Mouse (Mus musculus) intestine, embryonic 16.5 days (tissue): ENCODE measurements around the gene Camsap2. TPM values are rescaled to one million over a fixed set of nuclear protein-coding genes. Genes with fewer than 3 reads are reported as not detected.

ENCODE experiments used
- ATAC-seq: fragments of 200-750 bp; cut with Nextera tagmentation; 2 replicates; pipeline ENCODE4 v1.8.0; 2017; ENCODE audit warnings: moderate TSS enrichment, moderate library complexity
- H3K27ac ChIP-seq: fragments of 300-500 bp; sonication (generic); 2 replicates; pipeline ENCODE4 v1.5.1; 2014; ENCODE audit warnings: mild to moderate bottlenecking, low read length
- H3K27me3 ChIP-seq: fragments of 300-500 bp; sonication (generic); replicated peaks from 2 replicates; pipeline ENCODE4 v1.6.1; 2014; ENCODE audit warnings: low read length, control low read depth, mixed read lengths; ENCODE audit not compliant: control insufficient read depth, insufficient read depth
- H3K36me3 ChIP-seq: fragments of 300-500 bp; sonication (generic); 2 replicates; pipeline ENCODE4 v1.6.1; 2014; ENCODE audit warnings: low read length, control low read depth; ENCODE audit not compliant: control insufficient read depth, insufficient read depth
- H3K4me1 ChIP-seq: fragments of 300-500 bp; sonication (generic); 2 replicates; pipeline ENCODE4 v1.6.1; 2014; ENCODE audit warnings: low read length, control low read depth, mixed read lengths; ENCODE audit not compliant: control insufficient read depth, insufficient read depth
- H3K4me2 ChIP-seq: fragments of 300-500 bp; sonication (generic); 2 replicates; pipeline ENCODE4 v1.6.1; 2014; ENCODE audit warnings: low read depth, low read length, control low read depth
- H3K4me3 ChIP-seq: fragments of 300-500 bp; sonication (generic); 2 replicates; pipeline ENCODE4 v1.5.1; 2014; ENCODE audit warnings: mild to moderate bottlenecking, low read length
- H3K9ac ChIP-seq: fragments of 300-500 bp; sonication (generic); 2 replicates; pipeline ENCODE4 v1.6.1; 2014; ENCODE audit warnings: low read depth, low read length
- H3K9me3 ChIP-seq: fragments of 300-500 bp; sonication (generic); 2 replicates; pipeline ENCODE4 v1.6.1; 2016; ENCODE audit warnings: low read length, control low read depth; ENCODE audit not compliant: control insufficient read depth
- WGBS: fragments of 180-500 bp; shearing (Covaris S2); extraction: QIAGEN DNeasy Blood & Tissue Kit; methylation state at CpG from one replicate; pipeline ENCODE4 v1.1.7; 2014; 5-methylcytosine and 5-hydroxymethylcytosine counted together
- polyA plus RNA-seq: library from polyadenylated mRNA; unstranded; fragments of >200 nt; fragmentation: Nextera tagmentation; extraction: Ambion mirVana; gene quantifications from 2 replicates; pipeline ENCODE4 v1.2.1, GENCODE M21; 2015

Camsap2 gene
- polyA plus RNA-seq, 1 experiment from 2014 or later = 3.9 TPM

DNA sequence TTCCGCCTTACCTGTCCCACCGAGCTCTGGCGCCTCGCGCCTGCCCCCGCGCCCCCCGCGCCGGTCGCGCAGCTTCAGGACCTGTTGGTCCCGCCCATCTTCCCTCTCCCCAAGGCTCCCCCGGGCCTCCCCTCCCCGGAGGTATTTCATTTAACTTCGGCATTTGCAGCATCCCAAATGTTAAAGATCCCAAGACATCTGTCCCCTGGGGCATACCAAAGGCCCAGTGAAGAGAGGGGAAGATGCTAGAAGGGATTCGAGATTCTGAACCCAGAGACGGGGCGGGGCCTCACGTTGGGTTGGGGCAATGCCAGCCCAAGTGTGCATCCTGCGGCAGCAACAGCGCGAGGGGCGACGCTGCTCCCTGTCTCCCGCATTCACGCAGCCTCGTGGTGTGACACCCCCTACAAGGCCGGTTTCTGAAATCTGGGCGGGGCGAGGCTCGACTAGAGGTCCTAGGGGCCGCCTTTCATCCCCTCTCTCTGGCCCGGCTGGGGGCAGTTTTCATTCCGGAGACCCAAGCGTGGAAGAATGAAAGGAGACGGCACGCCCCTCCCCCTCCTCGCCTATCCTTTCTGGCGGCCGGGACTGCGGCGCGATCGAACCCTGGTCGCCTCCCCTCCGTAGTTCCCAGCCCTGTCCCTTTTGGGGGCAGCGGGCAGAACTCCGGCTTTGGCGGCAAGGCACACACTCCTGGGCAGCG is 111.9 kb downstream of the Camsap2 start, which contains the start of gene Inava:
Gene Inava (minus strand): TSS at position 373 of the 703 bp plus-strand sequence.
- H3K36me3 ChIP-seq = no peaks in the 10 kb centered on the region
- H3K4me3 ChIP-seq = peak within 1 kb of the TSS; percentile 68
- peak within 1 kb of the TSS; percentile 58; the same call in 1 of the 2 replicates for H3K27ac ChIP-seq
- peak; percentile 45 for ATAC-seq
- peak within 1 kb of the TSS; percentile 75 for H3K9ac ChIP-seq
- peaks cover 22% of the 10 kb centered on the region for H3K4me1 ChIP-seq
- no peaks in the 10 kb centered on the region for H3K9me3 ChIP-seq
- H3K4me2 ChIP-seq = peak within 1 kb of the TSS; percentile 88
- under 1% methylated on average over 48 of the region's 51 CpGs for WGBS
- no peaks in the 10 kb centered on the region for H3K27me3 ChIP-seq

DNA sequence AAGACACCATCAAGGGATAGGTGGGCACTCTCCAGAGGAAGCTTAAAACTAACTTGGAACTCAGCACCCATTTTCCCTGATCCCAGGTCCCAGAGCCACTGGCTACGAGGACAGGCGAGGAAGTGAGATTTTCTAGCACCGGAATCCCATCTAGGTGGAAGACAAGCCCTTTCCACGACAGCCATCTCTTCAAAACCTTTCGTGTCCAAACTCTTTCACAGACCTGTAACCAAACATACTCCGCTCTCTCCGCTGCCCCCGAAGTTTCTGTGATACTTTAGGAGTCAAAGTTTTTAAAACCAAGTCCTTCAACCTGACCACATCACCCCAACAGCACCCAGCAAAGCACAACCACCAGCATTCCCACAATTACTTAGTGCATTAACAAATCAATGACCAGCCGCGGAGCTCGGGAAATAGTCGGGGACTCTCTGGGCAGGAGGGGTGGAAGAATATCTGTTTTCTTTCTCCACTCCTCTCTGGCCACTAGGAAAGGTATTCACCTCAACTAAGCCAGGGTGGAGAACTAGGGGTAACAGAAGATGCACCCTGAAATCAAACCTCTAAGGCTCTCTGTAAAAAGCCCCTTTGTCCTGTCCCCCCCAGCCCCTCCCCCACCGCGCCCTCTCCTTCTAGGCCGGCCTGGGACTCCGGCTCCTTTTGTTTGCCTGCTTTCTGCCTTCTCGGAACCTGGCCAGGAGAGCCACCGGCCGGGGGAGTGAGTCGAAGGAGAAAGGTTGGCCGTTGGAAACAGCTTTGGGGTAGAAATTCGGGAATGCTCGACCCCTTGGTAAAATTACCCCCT is 112.7 kb downstream of the Camsap2 start:
- no peak for ATAC-seq
- H3K36me3 ChIP-seq = no peaks in the 10 kb centered on the region
- H3K27me3 ChIP-seq = no peaks in the 10 kb centered on the region
- WGBS = 3% methylated on average over 23 of the region's 23 CpGs
- peak overlapping the region; percentile 21; the same call in 1 of the 2 replicates for H3K27ac ChIP-seq
- H3K4me1 ChIP-seq = peaks cover 26% of the 10 kb centered on the region
- H3K4me3 ChIP-seq = peak overlapping the region; percentile 68
- H3K9me3 ChIP-seq = no peaks in the 10 kb centered on the region
- peak overlapping the region; percentile 75 for H3K9ac ChIP-seq
- H3K4me2 ChIP-seq = peak overlapping the region; percentile 88

DNA sequence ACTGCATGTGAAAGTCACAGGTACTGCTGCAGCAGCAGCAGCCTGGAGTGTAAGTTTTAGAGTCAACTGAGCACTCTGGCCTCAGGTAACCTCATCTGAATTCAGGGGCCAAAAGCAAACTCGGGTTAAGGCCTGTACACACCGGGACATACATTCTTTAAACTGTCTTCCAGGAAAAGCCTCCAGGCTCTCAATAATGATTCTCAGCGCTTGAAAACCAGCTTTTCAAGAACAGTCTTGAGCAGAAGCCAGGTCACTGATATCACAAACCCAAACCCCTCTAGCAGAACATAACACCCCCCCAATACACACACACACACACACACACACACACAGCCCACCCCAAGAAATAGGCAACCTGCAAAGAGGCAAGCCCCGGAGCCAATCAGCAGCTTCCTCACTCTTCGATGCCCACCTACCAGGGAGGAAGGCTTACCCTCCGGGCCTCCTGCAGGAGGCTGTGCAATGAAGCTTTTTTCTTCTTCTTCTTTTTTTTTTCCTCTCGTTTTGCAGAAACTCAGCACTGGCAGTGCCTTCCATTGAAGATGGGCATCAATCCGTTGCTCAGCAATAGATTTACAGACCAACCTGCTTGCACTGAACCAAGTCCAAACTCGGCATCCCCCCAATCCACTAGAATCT is 113.5 kb downstream of the Camsap2 start:
- H3K4me1 ChIP-seq = peaks cover 34% of the 10 kb centered on the region
- 8% methylated on average over 9 of the region's 9 CpGs for WGBS
- peak overlapping the region; percentile 88 for H3K4me2 ChIP-seq
- no peak for ATAC-seq
- peak overlapping the region; percentile 76 for H3K27ac ChIP-seq
- H3K4me3 ChIP-seq = peak overlapping the region; percentile 68
- H3K36me3 ChIP-seq = no peaks in the 10 kb centered on the region
- H3K9ac ChIP-seq = peak overlapping the region; percentile 75; the same call in 1 of the 2 replicates
- no peaks in the 10 kb centered on the region for H3K9me3 ChIP-seq
- H3K27me3 ChIP-seq = no peaks in the 10 kb centered on the region

DNA sequence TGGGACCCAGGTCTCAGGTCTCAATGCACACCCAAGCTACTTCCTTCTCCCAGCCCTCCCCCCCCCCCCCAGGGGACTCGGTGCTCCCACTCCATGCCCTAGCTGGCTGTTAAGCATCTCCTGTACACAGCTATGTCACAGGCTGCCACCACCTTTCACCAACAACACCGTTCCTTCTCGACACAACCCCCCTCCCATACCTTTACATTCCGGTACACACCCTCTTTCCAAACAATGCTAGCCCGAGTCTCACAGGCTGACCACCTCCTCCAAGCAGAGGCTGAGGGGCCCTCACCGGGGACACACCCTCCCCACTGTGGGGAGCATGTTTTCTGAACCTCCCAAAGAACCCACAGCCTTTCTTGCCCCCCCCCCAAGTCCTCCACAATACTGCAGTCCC is 114.3 kb downstream of the Camsap2 start:
- Histone ChIP-seq H3K9ac (peak overlapping the region; percentile 43), H3K27me3 (no peaks in the 10 kb centered on the region), H3K36me3 (no peaks in the 10 kb centered on the region), H3K4me1 (peaks cover 42% of the 10 kb centered on the region), H3K4me2 (peak overlapping the region; percentile 88), H3K9me3 (no peaks in the 10 kb centered on the region), H3K4me3 (peak overlapping the region; percentile 68), H3K27ac (peak overlapping the region; percentile 97)
- 10% methylated on average over 6 of the region's 6 CpGs for WGBS
- 0 out of 2 replicates have a peak, but pooled peaks have one; percentile 5 for ATAC-seq

DNA sequence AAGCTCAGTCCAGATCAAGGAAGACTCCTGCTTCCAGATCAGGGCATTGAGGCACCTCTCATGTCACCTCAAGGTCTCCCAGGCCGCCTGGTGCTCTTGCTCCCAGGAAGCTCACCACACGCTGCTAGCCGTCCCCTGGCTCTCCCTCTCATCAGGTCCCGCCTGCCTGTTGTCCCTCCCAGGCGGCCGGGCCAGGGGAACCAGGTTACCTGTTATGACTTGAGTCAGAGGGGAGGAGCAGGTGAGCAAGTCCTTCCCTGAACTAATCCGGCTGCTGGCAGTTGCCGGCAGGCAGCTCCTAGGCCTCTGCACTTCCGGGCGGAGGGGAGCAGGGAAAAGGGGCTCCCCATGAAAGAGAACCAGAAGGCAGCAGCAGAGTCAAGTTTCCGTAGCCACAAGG is 115.7 kb downstream of the Camsap2 start:
- Histone ChIP-seq H3K9ac (peak overlapping the region; percentile 69), H3K4me3 (peak overlapping the region; percentile 68), H3K36me3 (no peaks in the 10 kb centered on the region), H3K9me3 (no peaks in the 10 kb centered on the region), H3K27me3 (no peaks in the 10 kb centered on the region), H3K4me2 (peak overlapping the region; percentile 88), H3K4me1 (peaks cover 48% of the 10 kb centered on the region), H3K27ac (peak overlapping the region; percentile 97)
- ATAC-seq = peak; percentile 56
- WGBS = 27% methylated on average over 11 of the region's 11 CpGs

DNA sequence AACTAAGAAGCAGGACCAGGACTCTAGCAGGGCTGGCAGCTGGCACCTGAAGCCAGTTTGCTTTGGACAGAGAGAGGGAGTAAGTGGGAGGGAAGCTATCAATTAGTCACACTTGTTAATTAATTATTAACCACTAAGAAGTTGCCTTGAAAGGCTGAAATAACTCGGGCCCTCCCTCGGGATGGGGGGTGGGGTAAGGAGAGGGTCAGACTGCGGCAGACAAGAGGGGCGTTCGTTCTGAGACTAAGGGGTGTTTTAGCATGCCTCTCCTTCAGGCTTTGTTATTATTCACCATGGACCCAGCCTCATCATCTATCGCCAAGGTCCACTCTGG is 116.9 kb downstream of the Camsap2 start:
- Histone ChIP-seq H3K4me1 (peaks cover 56% of the 10 kb centered on the region), H3K27ac (peak overlapping the region; percentile 97), H3K9ac (peak overlapping the region; percentile 69), H3K4me2 (peak overlapping the region; percentile 88), H3K4me3 (peak overlapping the region; percentile 68), H3K9me3 (no peaks in the 10 kb centered on the region), H3K27me3 (no peaks in the 10 kb centered on the region), H3K36me3 (peaks cover 9% of the 10 kb centered on the region)
- WGBS = 29% methylated on average over 6 of the region's 6 CpGs
- ATAC-seq = peak; percentile 40

DNA sequence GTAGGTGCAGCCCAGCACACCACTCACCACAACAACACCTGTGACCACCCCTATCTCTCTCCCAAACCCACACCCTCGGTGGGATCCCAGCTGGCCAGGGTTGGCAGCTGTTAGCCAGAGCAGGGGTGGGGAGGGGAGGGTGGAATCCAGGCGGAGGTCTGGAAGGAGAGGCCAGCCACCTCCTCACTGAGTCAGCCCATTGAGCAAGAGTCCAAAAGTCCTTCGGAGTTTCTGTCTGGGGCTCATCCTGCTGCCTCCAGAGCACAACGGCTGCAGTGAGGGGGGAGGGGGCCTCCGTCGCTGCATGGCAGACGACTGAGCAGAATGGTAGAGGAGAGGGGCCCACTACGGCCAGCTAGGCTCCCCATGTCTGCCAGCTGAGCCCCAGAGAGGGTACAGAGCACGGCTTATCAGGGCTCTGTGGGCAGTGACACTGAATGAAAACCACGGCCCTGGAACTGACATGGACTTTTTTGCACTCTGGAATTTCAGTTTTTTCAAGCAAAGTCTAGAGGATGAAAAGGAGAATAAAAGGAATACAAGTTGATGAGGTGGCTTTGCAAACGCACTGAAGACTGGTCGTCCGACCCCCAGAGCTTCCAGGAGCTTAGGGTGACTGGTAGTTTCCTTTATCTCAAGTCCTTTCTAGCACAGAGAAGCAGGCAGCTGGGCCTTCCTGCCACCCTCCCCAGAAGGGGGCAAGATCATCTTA is 117.4 kb downstream of the Camsap2 start:
- Histone ChIP-seq H3K4me1 (peaks cover 60% of the 10 kb centered on the region), H3K9ac (peak overlapping the region; percentile 69)
- 10% methylated on average over 13 of the region's 13 CpGs for WGBS

DNA sequence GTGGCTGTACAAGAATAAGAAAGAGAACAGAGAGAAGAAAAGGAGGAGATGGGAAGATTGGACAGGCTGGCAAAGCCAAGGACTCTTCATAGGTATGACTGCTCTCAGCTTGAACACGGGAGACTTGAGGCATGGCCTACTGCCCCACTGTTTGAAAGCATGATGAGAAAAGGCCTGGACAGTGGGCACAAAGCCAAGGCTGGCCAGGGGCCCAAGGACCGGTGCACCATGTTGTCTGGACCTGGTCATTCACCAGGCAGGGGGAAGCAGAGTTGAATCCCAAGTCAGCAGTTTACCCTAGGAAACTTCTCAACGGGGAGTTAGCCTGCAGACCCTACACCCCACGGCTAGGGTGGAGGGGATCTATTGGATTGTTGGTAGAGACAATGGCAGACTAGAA is 118.0 kb downstream of the Camsap2 start:
- peaks cover 62% of the 10 kb centered on the region for H3K4me1 ChIP-seq
- peak overlapping the region; percentile 25 for H3K4me3 ChIP-seq
- no peaks in the 10 kb centered on the region for H3K9me3 ChIP-seq
- WGBS = 41% methylated on average over 4 of the region's 4 CpGs
- H3K36me3 ChIP-seq = peaks cover 10% of the 10 kb centered on the region
- peak overlapping the region; percentile 69; the same call in 1 of the 2 replicates for H3K9ac ChIP-seq
- peak; percentile 2; the same call in 1 of the 2 replicates for ATAC-seq
- H3K27me3 ChIP-seq = no peaks in the 10 kb centered on the region
- peak overlapping the region; percentile 88 for H3K4me2 ChIP-seq
- peak overlapping the region; percentile 97 for H3K27ac ChIP-seq

More for the DNA sequence above, 117.4 kb downstream of the Camsap2 start:
- H3K4me3 ChIP-seq = peak overlapping the region; percentile 68
- peak overlapping the region; percentile 97 for H3K27ac ChIP-seq
- ATAC-seq = peak; percentile 77
- no peaks in the 10 kb centered on the region for H3K9me3 ChIP-seq
- no peaks in the 10 kb centered on the region for H3K27me3 ChIP-seq
- peak overlapping the region; percentile 88 for H3K4me2 ChIP-seq
- H3K36me3 ChIP-seq = peaks cover 10% of the 10 kb centered on the region
